Mouse (Mus musculus) layer of hippocampus, postnatal 10 days (tissue): ENCODE data around the gene Nars2. TPM values are rescaled to one million over a fixed set of nuclear protein-coding genes. Genes with fewer than 3 reads are reported as not detected.
A peak's percentile ranks its signal among the peaks of the same experiment; 100 is the strongest.

Experiments used
- DNase-seq, 2 experiments: peaks; one replicate each; pipeline ENCODE4 v3.0.0; 2021; ENCODE audit warnings: low spot score in 2 of 2
- total RNA-seq, 2 experiments: library from RNA; stranded (reverse); gene quantifications; 2 replicates each; pipeline ENCODE4 v1.2.3; 2021

Gene Nars2
- total RNA-seq, 2 experiments from 2014 or later = 19.3 to 19.5 TPM

GRCm38 (mm10) chr7:96971027-96971996 lies 20.0 kb downstream of the Nars2 start:
- DNase-seq = no peak

- DNase-seq = no peak
These were observed 21.0 kb downstream of the Nars2 start for GRCm38 (mm10) chr7:96972138-96972904.

GRCm38 (mm10) chr7:96975914-96976313 lies 24.6 kb downstream of the Nars2 start:
- DNase-seq = no peak

- no peak for DNase-seq
These were observed 25.9 kb downstream of the Nars2 start for GRCm38 (mm10) chr7:96977209-96977608.

GRCm38 (mm10) chr7:96981366-96981765 lies 30.1 kb downstream of the Nars2 start:
- DNase-seq = no peak

- DNase-seq = peak; percentile 13 to 25
These were observed 32.5 kb downstream of the Nars2 start for GRCm38 (mm10) chr7:96983660-96984347.

- DNase-seq = peak; percentile 11 to 16
These were observed 34.5 kb downstream of the Nars2 start for GRCm38 (mm10) chr7:96985798-96986197.

- DNase-seq = no peak
These were observed 35.6 kb downstream of the Nars2 start for GRCm38 (mm10) chr7:96986795-96987445.

GRCm38 (mm10) chr7:96987676-96988075 lies 36.4 kb downstream of the Nars2 start:
- no peak for DNase-seq

- no peak for DNase-seq
These were observed 61.7 kb downstream of the Nars2 start for GRCm38 (mm10) chr7:97012956-97013355.

- DNase-seq = no peak
These were observed 66.7 kb downstream of the Nars2 start for GRCm38 (mm10) chr7:97018005-97018404.

- DNase-seq = no peak
These were observed 67.1 kb downstream of the Nars2 start for GRCm38 (mm10) chr7:97018418-97018817.

- DNase-seq = no peak
These were observed 68.0 kb downstream of the Nars2 start for GRCm38 (mm10) chr7:97019303-97019702.

GRCm38 (mm10) chr7:97026772-97027358 lies 75.6 kb downstream of the Nars2 start:
- DNase-seq = no peak

- DNase-seq = no peak
These were observed 77.8 kb downstream of the Nars2 start for GRCm38 (mm10) chr7:97029151-97029550.

- DNase-seq = no peak
These were observed 81.1 kb downstream of the Nars2 start for GRCm38 (mm10) chr7:97032412-97032811.

- no peak for DNase-seq
These were observed 88.3 kb downstream of the Nars2 start for GRCm38 (mm10) chr7:97039641-97040040.

- DNase-seq = no peak
These were observed 90.7 kb downstream of the Nars2 start for GRCm38 (mm10) chr7:97041868-97042449.

- no peak for DNase-seq
These were observed 91.7 kb downstream of the Nars2 start for GRCm38 (mm10) chr7:97042981-97043380.

- no peak for DNase-seq
These were observed 109.7 kb downstream of the Nars2 start for GRCm38 (mm10) chr7:97060966-97061365.
